Mouse (Mus musculus) adrenal gland, adult 18-20 months (tissue): ENCODE measurements around the gene Trpm2. TPM values are rescaled to one million over a fixed set of nuclear protein-coding genes. Genes with fewer than 3 reads are reported as not detected.
"Not testable (repeated sequence)": the region's sequence is repeated elsewhere in the genome, so short reads cannot be mapped to it uniquely, and the experiment has no call there.

Experiments
- DNase-seq, 2 experiments: peaks; one replicate each; pipeline ENCODE4 v3.0.0; 2021 to 2022; ENCODE audit warnings: low spot score in 2 of 2
- total RNA-seq, 2 experiments: library from RNA; stranded (reverse); gene quantifications; 1 replicate in 1 of 2; 2 replicates in 1 of 2; pipeline ENCODE4 v1.2.3; 2021

The Trpm2 gene
- total RNA-seq, 2 experiments from 2014 or later, result 5.2 to 5.9 TPM

GRCm38 (mm10) chr10:77978351-77979350 lies 8.3 kb upstream of the Trpm2 start, which contains the start of gene 1810043G02Rik:
Gene 1810043G02Rik, plus strand, starts transcription at chr10:77978524.
- peak; percentile 100 for DNase-seq

DNA sequence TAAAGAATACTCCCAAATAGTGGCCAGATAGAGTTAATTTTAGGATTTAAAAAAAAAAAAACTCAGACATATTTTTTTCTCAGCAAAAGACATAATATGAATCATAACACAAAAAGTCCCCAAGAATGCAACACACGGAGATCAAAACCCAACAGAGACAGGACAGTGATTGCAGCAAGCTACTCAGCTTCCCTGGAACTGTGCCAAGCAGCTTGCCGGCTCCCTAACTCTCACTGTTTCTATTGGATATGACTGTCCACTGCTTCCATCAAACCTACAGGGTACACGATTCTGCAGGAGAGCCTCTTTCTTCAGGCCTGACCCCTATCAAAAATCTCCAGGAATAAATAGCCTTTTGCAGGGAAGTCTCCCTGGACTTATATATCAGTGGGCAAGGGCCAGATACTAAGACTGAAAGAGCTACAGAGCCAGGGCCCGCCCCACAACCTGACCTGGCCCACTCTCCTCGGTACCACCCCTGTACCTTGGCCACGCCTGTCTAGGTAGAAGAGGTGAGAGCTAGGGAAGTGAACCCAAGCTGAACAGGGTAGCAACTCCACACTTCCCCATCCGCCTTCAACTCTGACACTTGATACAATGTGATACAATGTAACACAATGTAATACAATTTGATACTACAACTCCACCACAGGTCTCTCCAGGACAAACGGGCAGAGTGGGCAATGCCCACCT lies 6.2 kb upstream of the Trpm2 start:
- DNase-seq, result no peak

- no peak for DNase-seq
These were observed 5.3 kb upstream of the Trpm2 start for GRCm38 (mm10) chr10:77975653-77976052.

GRCm38 (mm10) chr10:77974811-77975210 lies 4.4 kb upstream of the Trpm2 start:
- no peak for DNase-seq

DNA sequence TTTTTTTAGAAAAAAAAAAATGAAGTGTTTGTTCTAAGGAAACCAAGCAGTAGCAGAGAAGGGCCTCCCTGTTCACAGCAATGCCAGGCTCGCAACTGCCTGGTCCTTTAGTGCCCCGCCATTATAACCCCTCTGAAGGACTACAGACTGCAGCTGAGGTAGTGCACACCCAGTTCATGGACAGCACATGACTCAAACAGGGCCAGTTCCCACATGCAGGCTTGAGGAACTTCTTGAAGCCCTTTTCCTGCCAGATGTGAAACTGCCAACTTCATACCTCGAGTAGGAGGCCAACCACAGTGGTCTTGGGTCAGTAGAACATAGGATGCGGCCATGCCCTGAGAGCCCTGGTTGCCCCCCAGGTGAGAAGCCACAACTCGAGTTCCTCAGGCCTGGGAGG lies 4.0 kb upstream of the Trpm2 start:
- DNase-seq, result no peak

GRCm38 (mm10) chr10:77971709-77972553 lies 1.6 kb upstream of the Trpm2 start:
- DNase-seq, result no peak

DNA sequence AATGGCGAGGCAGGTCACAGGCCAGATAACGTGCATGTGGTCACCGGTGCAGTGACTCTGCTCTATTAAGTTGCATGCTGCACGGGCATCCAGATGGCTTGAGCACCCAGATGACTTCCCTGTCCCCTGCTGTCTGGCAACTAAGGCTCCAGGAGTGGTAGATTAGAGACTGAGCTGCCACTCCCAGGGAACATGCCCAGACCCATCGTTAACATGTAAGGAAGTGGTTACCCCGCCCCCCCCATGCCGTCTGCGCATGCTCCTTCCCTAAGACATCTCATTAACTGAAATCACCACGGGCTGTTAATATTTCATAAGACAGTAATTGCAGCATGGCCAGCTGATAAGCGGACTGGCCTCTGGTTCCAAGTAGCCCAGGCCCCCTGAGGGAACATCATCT lies 828 bp upstream of the Trpm2 start:
- DNase-seq, result no peak

GRCm38 (mm10) chr10:77969973-77970325 lies 414 bp downstream of the Trpm2 start:
- DNase-seq, result no peak

GRCm38 (mm10) chr10:77969274-77969972 lies 940 bp downstream of the Trpm2 start:
- peak; percentile 21 to 52 for DNase-seq

- no peak for DNase-seq
These were observed 6.4 kb downstream of the Trpm2 start for GRCm38 (mm10) chr10:77963971-77964370.

GRCm38 (mm10) chr10:77962725-77963124 lies 7.6 kb downstream of the Trpm2 start:
- DNase-seq, result no peak

DNA sequence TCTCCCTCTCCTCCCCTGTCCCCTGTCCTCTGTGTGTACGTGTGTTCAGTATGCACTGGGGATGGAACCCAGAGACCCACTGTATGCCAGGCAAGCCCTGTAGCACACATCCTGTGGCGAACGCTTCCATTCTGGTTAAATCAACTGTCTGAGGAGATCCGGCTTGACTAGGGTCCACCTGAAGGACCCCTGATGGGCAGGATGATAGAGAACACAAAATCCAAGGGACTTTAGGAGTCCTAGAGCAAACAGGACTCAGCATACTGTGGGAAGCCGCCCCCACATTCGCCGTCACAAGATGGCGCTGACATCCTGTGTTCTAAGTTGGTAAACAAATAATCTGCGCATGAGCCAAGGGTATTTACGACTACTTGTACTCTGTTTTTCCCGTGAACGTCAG lies 19.9 kb downstream of the Trpm2 start:
- not testable (repeated sequence) for DNase-seq

- DNase-seq, result no peak
These were observed 30.7 kb downstream of the Trpm2 start for GRCm38 (mm10) chr10:77939685-77940084.

GRCm38 (mm10) chr10:77927375-77927774 lies 43.0 kb downstream of the Trpm2 start:
- DNase-seq, result no peak

DNA sequence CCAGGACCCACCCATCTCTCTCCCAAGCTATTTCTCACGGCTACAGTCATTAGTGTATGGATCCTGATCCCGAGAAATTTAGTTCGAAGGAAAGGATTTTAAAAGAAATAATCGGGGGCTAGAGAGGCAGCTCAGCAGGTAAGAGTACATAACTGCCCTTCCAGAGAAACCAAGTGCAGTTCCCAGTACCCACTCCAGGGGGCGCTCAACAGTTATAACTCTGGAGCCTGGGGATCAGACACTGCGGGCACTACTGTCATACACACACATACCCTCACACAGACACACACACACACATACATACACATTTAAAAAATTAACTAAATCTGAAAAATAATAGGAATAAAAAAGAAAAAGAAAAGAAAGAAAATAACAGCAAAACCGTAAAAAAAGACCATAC lies 44.2 kb downstream of the Trpm2 start:
- peak; percentile 56 to 71 for DNase-seq

- DNase-seq, result no peak
These were observed 47.7 kb downstream of the Trpm2 start for GRCm38 (mm10) chr10:77922681-77923080.

GRCm38 (mm10) chr10:77921009-77921408 lies 49.4 kb downstream of the Trpm2 start:
- DNase-seq, result no peak

DNA sequence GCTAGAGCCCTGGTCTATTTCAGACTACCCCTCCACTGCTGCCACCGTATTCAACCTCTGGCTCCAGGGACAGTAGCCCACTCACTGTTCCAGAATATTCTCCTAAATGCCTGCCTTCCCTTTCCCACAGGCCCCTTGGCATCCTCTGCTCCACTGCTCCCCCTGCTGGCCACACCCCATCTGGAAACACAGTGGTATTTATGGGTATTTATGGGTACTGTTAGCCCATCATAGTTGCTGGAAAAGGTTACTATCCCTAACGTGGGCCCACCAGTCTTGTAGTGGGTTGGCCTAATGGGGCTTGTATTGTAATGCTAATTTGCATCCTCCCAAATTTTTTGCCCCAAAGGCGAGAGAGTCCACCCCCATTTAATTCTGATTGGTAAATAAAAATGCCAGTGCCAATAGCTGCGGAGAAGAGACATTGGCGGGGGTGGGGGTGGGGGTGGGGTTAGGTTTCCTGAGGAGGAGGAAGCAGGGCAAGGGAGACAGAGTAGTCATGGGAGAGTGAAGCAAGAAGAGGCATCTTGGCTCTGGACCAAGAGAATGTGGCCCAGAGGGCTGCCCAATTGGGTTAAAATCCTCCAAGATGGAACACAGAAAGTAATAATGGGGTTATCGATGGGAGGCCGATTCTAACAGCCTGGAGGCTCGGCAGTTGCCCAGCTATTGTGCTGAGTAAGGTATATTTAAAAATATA lies 53.6 kb downstream of the Trpm2 start:
- DNase-seq, result peak; percentile 79 to 80

DNA sequence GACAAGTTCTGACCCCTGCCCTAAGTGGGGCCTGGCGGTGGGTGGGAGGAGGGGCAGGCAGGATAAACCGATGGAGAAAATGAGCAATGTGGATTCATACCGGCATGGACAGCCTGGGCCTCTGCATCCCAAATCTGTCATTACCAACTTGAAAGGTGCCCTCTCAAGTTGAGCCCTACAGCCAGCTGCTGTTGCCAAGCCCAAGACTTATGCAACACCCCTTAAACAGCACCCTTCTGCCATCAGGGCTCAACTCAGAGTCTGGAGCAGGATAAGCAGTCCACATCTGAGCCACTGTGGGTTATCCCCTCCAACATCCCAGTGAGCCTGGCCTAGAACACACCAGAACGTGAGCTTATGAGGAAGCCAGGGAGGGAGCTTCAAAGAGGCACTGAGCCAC lies 57.1 kb downstream of the Trpm2 start:
- no peak for DNase-seq

GRCm38 (mm10) chr10:77912605-77913004 lies 57.8 kb downstream of the Trpm2 start:
- DNase-seq, result peak in 1 of 2 experiments; percentile 43
